14 mouse cellular contexts compared by ENCODE assay signal in genomic region chr2:180895321-180895720, GRCm38 (mm10). TPM values are rescaled to one million over a fixed set of nuclear protein-coding genes. Genes with fewer than 3 reads are reported as not detected.
A peak's percentile ranks its signal among the peaks of the same experiment; 100 is the strongest.
DNase-seq lines count a peak whose midpoint lies in the region; ATAC-seq and TF ChIP-seq lines count a peak whose summit lies in the region.
"Had no signal": no experiment of that assay in that cellular context is flagged by ENCODE, and none has a peak within 500 bp of the region (broad histone marks: within the 10 kb centered on the region; RNA-seq: fewer than 3 reads in every experiment).

No protein-coding gene starts in this region.

- WGBS in hindbrain, embryonic 14.5 days, result 35% methylated on average over 3 of the region's 3 CpGs
- 30% methylated on average over 3 of the region's 3 CpGs for WGBS in midbrain, postnatal 0 days
- WGBS in heart, embryonic 10.5 days, result 72% methylated on average over 3 of the region's 3 CpGs

- DNase-seq in cerebellum, adult 11-12 months, result peak; percentile 81
- no peak for DNase-seq in cerebellum, postnatal 4 days (ENCODE audit: low spot score in 2 of 2)
- DNase-seq in hindbrain, embryonic 14.5 days (ENCODE audit: low spot score), result no peak
- no peak for DNase-seq in midbrain, postnatal 0 days (ENCODE audit: low spot score)
- DNase-seq in adrenal gland, postnatal 36 days, result no peak
- DNase-seq in spleen, postnatal 4 days (ENCODE audit: low spot score in 2 of 2), result no peak
- DNase-seq in heart, embryonic 10.5 days (ENCODE audit: low spot score), result no peak

- peak overlapping the region; percentile 40 for H3K27ac ChIP-seq in cortical plate, adult 2 months (ENCODE audit: insufficient read depth, low read length)
- H3K27ac ChIP-seq in hindbrain, embryonic 14.5 days, result peak overlapping the region; percentile 99
- peak overlapping the region; percentile 99 for H3K27ac ChIP-seq in midbrain, postnatal 0 days (ENCODE audit: low read depth, low read length)
- H3K27ac ChIP-seq in heart, embryonic 10.5 days, result no peak overlapping the region
- H3K27ac ChIP-seq: limb, embryonic 12.5 days had no signal

- H3K36me3 ChIP-seq in hindbrain, embryonic 14.5 days (replicated peaks; ENCODE audit: control insufficient read depth, insufficient read depth), result peaks cover 7% of the 10 kb centered on the region
- H3K36me3 ChIP-seq in midbrain, postnatal 0 days (ENCODE audit: insufficient read depth, low read length), result no peaks in the 10 kb centered on the region; the same call in 1 of the 2 replicates
- H3K36me3 ChIP-seq in heart, embryonic 10.5 days, result 0 out of 2 replicates have a peak, but pooled peaks cover 3% of the 10 kb centered on the region
- H3K36me3 ChIP-seq: G1E; limb, embryonic 12.5 days had no signal

- no peaks in the 10 kb centered on the region for H3K27me3 ChIP-seq in hindbrain, embryonic 14.5 days (ENCODE audit: control insufficient read depth, insufficient read depth, low read length)
- no peaks in the 10 kb centered on the region for H3K27me3 ChIP-seq in midbrain, postnatal 0 days (ENCODE audit: insufficient read depth, low read length)
- peaks cover 86% of the 10 kb centered on the region for H3K27me3 ChIP-seq in heart, embryonic 10.5 days (ENCODE audit: insufficient read depth, poor library complexity, severe bottlenecking)

- H3K4me2 ChIP-seq in hindbrain, embryonic 14.5 days (replicated peaks), result peak overlapping the region; percentile 77
- peak overlapping the region; percentile 83 for H3K4me2 ChIP-seq in midbrain, postnatal 0 days (ENCODE audit: low read depth, low read length, poor library complexity, severe bottlenecking)

- peak overlapping the region; percentile 78; the same call in 1 of the 2 replicates for H3K4me3 ChIP-seq in cortical plate, adult 2 months (ENCODE audit: insufficient read depth, low read length)
- H3K4me3 ChIP-seq in hindbrain, embryonic 14.5 days (replicated peaks; ENCODE audit: low read length), result peak overlapping the region; percentile 92
- H3K4me3 ChIP-seq in midbrain, postnatal 0 days (ENCODE audit: low read depth, low read length), result peak overlapping the region; percentile 79
- no peak overlapping the region for H3K4me3 ChIP-seq in heart, embryonic 10.5 days
- H3K4me3 ChIP-seq: myocyte had no signal

- no peak for ATAC-seq in hindbrain, embryonic 14.5 days (ENCODE audit: low FRiP score)
- no peak for ATAC-seq in midbrain, postnatal 0 days (ENCODE audit: low FRiP score)

- no peak for TF ChIP-seq CTCF in cortical plate, adult 2 months (IDR thresholded peaks at IDR 0.05; ENCODE audit: extremely low read depth, insufficient read depth, low read length)
- no peak for TF ChIP-seq CTCF in midbrain, postnatal 0 days (IDR thresholded peaks at IDR 0.05)

- no peaks in the 10 kb centered on the region for H3K9me3 ChIP-seq in hindbrain, embryonic 14.5 days (ENCODE audit: control insufficient read depth, low read length)
- H3K9me3 ChIP-seq in midbrain, postnatal 0 days (ENCODE audit: low read length), result no peaks in the 10 kb centered on the region
- H3K9me3 ChIP-seq in heart, embryonic 10.5 days, result no peaks in the 10 kb centered on the region
- H3K9me3 ChIP-seq: limb, embryonic 12.5 days had no signal

- H3K4me1 ChIP-seq in cortical plate, adult 2 months (ENCODE audit: control insufficient read depth, insufficient read depth, low read length), result peaks cover 4% of the 10 kb centered on the region
- H3K4me1 ChIP-seq in hindbrain, embryonic 14.5 days (replicated peaks; ENCODE audit: control insufficient read depth, insufficient read depth, low read length), result peaks cover 26% of the 10 kb centered on the region
- peaks cover 13% of the 10 kb centered on the region for H3K4me1 ChIP-seq in midbrain, postnatal 0 days (ENCODE audit: insufficient read depth, low read length)
- H3K4me1 ChIP-seq in heart, embryonic 10.5 days, result peaks cover 33% of the 10 kb centered on the region

- TF ChIP-seq POLR2A in cortical plate, adult 2 months (IDR thresholded peaks at IDR 0.05; ENCODE audit: extremely low read depth, insufficient read depth, low read length), result no peak

- peak overlapping the region; percentile 99 for H3K9ac ChIP-seq in hindbrain, embryonic 14.5 days
- H3K9ac ChIP-seq in midbrain, postnatal 0 days (replicated peaks; ENCODE audit: low read length, poor library complexity, severe bottlenecking), result peak overlapping the region; percentile 39; the same call in 1 of the 2 replicates
- H3K9ac ChIP-seq: limb, embryonic 12.5 days had no signal

RNA-seq across cellular contexts. Expression of gene Ythdf1, which starts 25.4 kb away (rescaled TPM):
- polyA plus RNA-seq in cortical plate, adult 2 months (2012; rRNA removed), result 45.2 and 49.1 TPM in 2 replicates
- polyA plus RNA-seq in hindbrain, embryonic 14.5 days (2014; fragmentation: Nextera tagmentation; extraction: Ambion mirVana), result 50.0 and 56.6 TPM in 2 replicates
- total RNA-seq in midbrain, postnatal 0 days (2014; rRNA removed), result 32.2 and 38.9 TPM in 2 replicates
- polyA plus RNA-seq in midbrain, postnatal 0 days (2015; fragmentation: Nextera tagmentation; extraction: Ambion mirVana), result 50.1 and 56.6 TPM in 2 replicates
- total RNA-seq in adrenal gland, postnatal 36 days (2021), result 10 to 100 TPM; 51.7 to 52.4 TPM
- 42.3 and 43.9 TPM in 2 replicates for polyA plus RNA-seq in heart, embryonic 10.5 days (2016; fragmentation: Nextera tagmentation; extraction: Ambion mirVana)

RNA-seq across cellular contexts. Expression of gene Birc7, which starts 33.5 kb away (rescaled TPM):
- polyA plus RNA-seq in cortical plate, adult 2 months (2012; rRNA removed), result 0.23 and 0.32 TPM in 2 replicates
- polyA plus RNA-seq in hindbrain, embryonic 14.5 days (2014; fragmentation: Nextera tagmentation; extraction: Ambion mirVana), result 0.33 TPM in 1 of 2 replicates, not detected in the other
- total RNA-seq in midbrain, postnatal 0 days (2014; rRNA removed), result not detected in 2 replicates
- 0.10 and 0.28 TPM in 2 replicates for polyA plus RNA-seq in midbrain, postnatal 0 days (2015; fragmentation: Nextera tagmentation; extraction: Ambion mirVana)
- not detected for total RNA-seq in adrenal gland, postnatal 36 days (2021)
- 0.09 TPM in 1 of 2 replicates, not detected in the other for polyA plus RNA-seq in heart, embryonic 10.5 days (2016; fragmentation: Nextera tagmentation; extraction: Ambion mirVana)
- total RNA-seq: G1E; hematopoietic stem cell, adult 5-6 weeks had no signal
- polyA plus RNA-seq: G1E; limb, embryonic 12.5 days; lung, embryonic 16.5 days; myocyte; small intestine, adult 2 months had no signal

RNA-seq across cellular contexts. Expression of gene Nkain4, which starts 59.2 kb away (rescaled TPM):
- 89.8 and 99.6 TPM in 2 replicates for polyA plus RNA-seq in cortical plate, adult 2 months (2012; rRNA removed)
- polyA plus RNA-seq in hindbrain, embryonic 14.5 days (2014; fragmentation: Nextera tagmentation; extraction: Ambion mirVana), result 78.6 and 85.5 TPM in 2 replicates
- 40.4 and 59.5 TPM in 2 replicates for total RNA-seq in midbrain, postnatal 0 days (2014; rRNA removed)
- 95.5 and 111 TPM in 2 replicates for polyA plus RNA-seq in midbrain, postnatal 0 days (2015; fragmentation: Nextera tagmentation; extraction: Ambion mirVana)
- 1 to 10 TPM; 4.6 to 5.8 TPM for total RNA-seq in adrenal gland, postnatal 36 days (2021)
- 19.3 and 24.4 TPM in 2 replicates for polyA plus RNA-seq in heart, embryonic 10.5 days (2016; fragmentation: Nextera tagmentation; extraction: Ambion mirVana)
- total RNA-seq: G1E; hematopoietic stem cell, adult 5-6 weeks had no signal
- polyA plus RNA-seq: G1E, myocyte had no signal
